Mouse (Mus musculus) granulocyte monocyte progenitor cell, adult 5-6 weeks (primary cell): ENCODE results near the gene Mtus2. TPM values are rescaled to one million over a fixed set of nuclear protein-coding genes. Genes with fewer than 3 reads are reported as not detected.
"Not testable (repeated sequence)": the region's sequence is repeated elsewhere in the genome, so short reads cannot be mapped to it uniquely, and the experiment has no call there.

ENCODE experiments used
- ATAC-seq: replicated peaks from 2 replicates; pipeline ENCODE4 v1.8.0; 2016; ENCODE audit warnings: mild to moderate bottlenecking, moderate TSS enrichment, inconsistent platforms; ENCODE audit not compliant: poor library complexity, severe bottlenecking
- total RNA-seq, 2 experiments: library from RNA; stranded (forward) in 1 of 2; stranded (reverse) in 1 of 2; fragments of 200-712, 200-1000 nt in 1 of 2; fragments of >200 nt in 1 of 2; fragmentation: Nextera tagmentation in 1 of 2; gene quantifications; 2 replicates each; pipeline ENCODE4 v1.2.3; 2014 to 2017

The Mtus2 gene
- total RNA-seq, 2 experiments from 2014 or later, result 0.82 to 2.2 TPM

GRCm38 (mm10) chr5:148175091-148175490 is 218.0 kb downstream of the Mtus2 start:
- no peak for ATAC-seq

- no peak for ATAC-seq
These were observed 218.8 kb downstream of the Mtus2 start for GRCm38 (mm10) chr5:148175742-148176426.

- not testable (repeated sequence) for ATAC-seq
These were observed 219.4 kb downstream of the Mtus2 start for GRCm38 (mm10) chr5:148176539-148176938.

GRCm38 (mm10) chr5:148179231-148179630 is 222.1 kb downstream of the Mtus2 start:
- ATAC-seq, result no peak

- ATAC-seq, result peak; percentile 37; the same call in 1 of the 2 replicates
These were observed 223.6 kb downstream of the Mtus2 start for GRCm38 (mm10) chr5:148180590-148181307.

GRCm38 (mm10) chr5:148181308-148181630 is 224.1 kb downstream of the Mtus2 start:
- ATAC-seq, result no peak

GRCm38 (mm10) chr5:148181901-148182300 is 224.8 kb downstream of the Mtus2 start:
- no peak for ATAC-seq

GRCm38 (mm10) chr5:148185898-148186297 is 228.8 kb downstream of the Mtus2 start:
- no peak for ATAC-seq

GRCm38 (mm10) chr5:148191416-148191815 is 234.3 kb downstream of the Mtus2 start:
- ATAC-seq, result no peak

GRCm38 (mm10) chr5:148211831-148212230 is 254.7 kb downstream of the Mtus2 start:
- ATAC-seq, result no peak

GRCm38 (mm10) chr5:148216786-148217185 is 259.7 kb downstream of the Mtus2 start:
- ATAC-seq, result no peak

GRCm38 (mm10) chr5:148222898-148223297 is 265.8 kb downstream of the Mtus2 start:
- no peak for ATAC-seq

GRCm38 (mm10) chr5:148224004-148224403 is 266.9 kb downstream of the Mtus2 start:
- ATAC-seq, result no peak

- no peak for ATAC-seq
These were observed 276.6 kb downstream of the Mtus2 start for GRCm38 (mm10) chr5:148233714-148234113.

- peak; percentile 48 for ATAC-seq
These were observed 279.5 kb downstream of the Mtus2 start for GRCm38 (mm10) chr5:148236616-148237015.

GRCm38 (mm10) chr5:148239067-148239466 is 281.9 kb downstream of the Mtus2 start:
- peak; percentile 62; the same call in 1 of the 2 replicates for ATAC-seq

- no peak for ATAC-seq
These were observed 282.6 kb downstream of the Mtus2 start for GRCm38 (mm10) chr5:148239757-148240156.

GRCm38 (mm10) chr5:148241932-148242331 is 284.8 kb downstream of the Mtus2 start:
- peak; percentile 71 for ATAC-seq

GRCm38 (mm10) chr5:148244471-148244870 is 287.4 kb downstream of the Mtus2 start:
- no peak for ATAC-seq

- no peak for ATAC-seq
These were observed 288.3 kb downstream of the Mtus2 start for GRCm38 (mm10) chr5:148245386-148245785.

- no peak for ATAC-seq
These were observed 291.1 kb downstream of the Mtus2 start for GRCm38 (mm10) chr5:148248236-148248635.

- no peak for ATAC-seq
These were observed 294.7 kb downstream of the Mtus2 start for GRCm38 (mm10) chr5:148251847-148252246.
